Mouse (Mus musculus): Measurements from ENCODE around the gene Prx. TPM values are rescaled to one million over a fixed set of nuclear protein-coding genes. Genes with fewer than 3 reads are reported as not detected.
A peak's percentile ranks its signal among the peaks of the same experiment; 100 is the strongest.

Prx gene
- polyA plus RNA-seq, 1 experiment = 4.2 TPM

DNA sequence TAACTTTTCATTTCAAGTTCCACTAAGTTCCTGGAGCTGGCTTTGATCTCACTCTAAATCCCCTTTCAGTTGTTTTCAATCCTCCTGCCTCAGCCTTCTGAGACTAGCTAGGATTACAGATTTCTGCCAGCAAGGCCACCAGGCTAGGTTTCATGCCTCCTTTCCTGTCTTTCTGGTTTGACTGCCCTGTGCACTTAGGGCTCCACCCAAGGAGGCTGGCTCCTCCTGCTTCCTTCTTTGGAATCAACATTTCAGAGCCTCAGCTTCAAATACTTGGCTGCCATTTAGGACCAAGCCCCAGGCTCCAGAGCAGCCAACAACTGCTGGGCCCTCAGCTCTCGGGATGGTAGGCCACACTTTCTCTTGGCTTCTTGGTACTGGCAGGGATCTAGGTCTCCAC, 21.5 kb downstream of the Prx start:
- Histone ChIP-seq H3K27me3 (ENCODE audit: control insufficient read depth, insufficient read depth, low read length, poor library complexity, severe bottlenecking) (no peaks in the 10 kb centered on the region), H3K9ac (ENCODE audit: low read depth, poor library complexity, severe bottlenecking) (peak overlapping the region; percentile 10)

DNA sequence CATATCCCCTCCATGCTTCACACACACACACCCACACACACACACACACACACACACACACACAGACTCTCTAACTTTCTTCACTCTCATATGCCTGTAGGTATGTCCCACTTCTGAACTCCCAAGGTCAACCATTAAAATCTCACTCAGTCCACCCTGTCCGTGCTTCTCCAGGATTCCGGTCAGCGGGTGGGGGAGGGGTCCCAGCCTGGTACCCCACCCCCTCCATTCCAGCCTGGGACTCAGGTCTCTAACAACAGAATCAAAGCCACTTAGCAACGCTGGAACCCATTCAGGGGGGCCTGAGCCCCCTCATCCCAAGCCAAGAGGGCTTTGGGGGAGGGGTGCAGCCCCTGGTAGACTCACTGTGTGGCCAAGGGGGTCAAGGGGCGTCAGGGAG, 23.8 kb downstream of the Prx start, which contains the start of gene Hipk4:
Hipk4 (plus strand) TSS at position 301 of the 400 bp plus-strand sequence.
- H3K27ac ChIP-seq (ENCODE audit: insufficient read depth, low read length) = peak within 1 kb of the TSS; percentile 13; the same call in 1 of the 2 replicates
- H3K4me1 ChIP-seq (ENCODE audit: control insufficient read depth, insufficient read depth, low read length) = peaks cover 13% of the 10 kb centered on the region
- no peak within 1 kb of the TSS for H3K9ac ChIP-seq (ENCODE audit: low read depth, poor library complexity, severe bottlenecking)
- H3K27me3 ChIP-seq (ENCODE audit: control insufficient read depth, insufficient read depth, low read length, poor library complexity, severe bottlenecking) = no peaks in the 10 kb centered on the region
- no peaks in the 10 kb centered on the region for H3K9me3 ChIP-seq (replicated peaks; ENCODE audit: control insufficient read depth, insufficient read depth, low read length, poor library complexity, severe bottlenecking)
- H3K4me3 ChIP-seq (ENCODE audit: low read depth, low read length) = no peak within 1 kb of the TSS
- TF ChIP-seq POLR2A (IDR thresholded peaks at IDR 0.05; ENCODE audit: insufficient read depth, low read length) (no peak), EP300 (IDR thresholded peaks at IDR 0.05; ENCODE audit: insufficient read depth, low read depth, low read length) (0 out of 2 replicates have a peak, but pooled peaks have one; percentile 48)
- H3K36me3 ChIP-seq (ENCODE audit: control insufficient read depth, insufficient read depth, low read length, poor library complexity, severe bottlenecking) = no peaks in the 10 kb centered on the region

More for the DNA sequence above, 21.5 kb downstream of the Prx start:
- Histone ChIP-seq H3K4me3 (ENCODE audit: low read depth, low read length) (peak overlapping the region; percentile 38), H3K9me3 (replicated peaks; ENCODE audit: control insufficient read depth, insufficient read depth, low read length, poor library complexity, severe bottlenecking) (no peaks in the 10 kb centered on the region), H3K27ac (ENCODE audit: insufficient read depth, low read length) (peak overlapping the region; percentile 96), H3K4me1 (ENCODE audit: control insufficient read depth, insufficient read depth, low read length) (peaks cover 13% of the 10 kb centered on the region), H3K36me3 (ENCODE audit: control insufficient read depth, insufficient read depth, low read length, poor library complexity, severe bottlenecking) (no peaks in the 10 kb centered on the region)
- TF ChIP-seq EP300 (IDR thresholded peaks at IDR 0.05; ENCODE audit: insufficient read depth, low read depth, low read length) = peak; percentile 76
- no peak for TF ChIP-seq CTCF (IDR thresholded peaks at IDR 0.05; ENCODE audit: low read depth, low read length)

DNA sequence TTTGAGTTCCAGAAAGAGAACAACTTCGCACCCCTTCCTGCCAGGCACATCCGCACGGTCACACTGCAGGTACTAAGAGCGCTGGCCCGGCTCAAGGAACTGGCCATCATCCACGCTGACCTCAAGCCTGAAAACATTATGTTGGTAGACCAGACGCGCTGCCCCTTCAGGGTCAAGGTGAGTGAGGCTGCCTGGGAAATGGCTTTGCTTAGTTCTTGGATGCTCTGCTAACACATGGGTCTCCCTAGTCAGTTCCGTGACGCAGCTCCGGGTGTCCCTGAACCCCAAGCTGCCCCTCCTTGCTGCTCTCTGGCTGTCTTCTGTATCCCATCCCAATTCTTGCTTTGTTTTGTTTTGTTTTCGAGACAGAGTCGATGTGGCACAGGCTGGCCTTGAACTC, 24.7 kb downstream of the Prx start:
- no peaks in the 10 kb centered on the region for H3K36me3 ChIP-seq (ENCODE audit: control insufficient read depth, insufficient read depth, low read length, poor library complexity, severe bottlenecking)
- no peak overlapping the region for H3K27ac ChIP-seq (ENCODE audit: insufficient read depth, low read length)
- peaks cover 13% of the 10 kb centered on the region for H3K4me1 ChIP-seq (ENCODE audit: control insufficient read depth, insufficient read depth, low read length)
- no peaks in the 10 kb centered on the region for H3K9me3 ChIP-seq (replicated peaks; ENCODE audit: control insufficient read depth, insufficient read depth, low read length, poor library complexity, severe bottlenecking)
- H3K27me3 ChIP-seq (ENCODE audit: control insufficient read depth, insufficient read depth, low read length, poor library complexity, severe bottlenecking) = no peaks in the 10 kb centered on the region
- no peak overlapping the region for H3K9ac ChIP-seq (ENCODE audit: low read depth, poor library complexity, severe bottlenecking)
- H3K4me3 ChIP-seq (ENCODE audit: low read depth, low read length) = no peak overlapping the region
- TF ChIP-seq EP300 (IDR thresholded peaks at IDR 0.05; ENCODE audit: insufficient read depth, low read depth, low read length) (no peak), CTCF (IDR thresholded peaks at IDR 0.05; ENCODE audit: low read depth, low read length) (no peak), POLR2A (IDR thresholded peaks at IDR 0.05; ENCODE audit: insufficient read depth, low read length) (no peak)

DNA sequence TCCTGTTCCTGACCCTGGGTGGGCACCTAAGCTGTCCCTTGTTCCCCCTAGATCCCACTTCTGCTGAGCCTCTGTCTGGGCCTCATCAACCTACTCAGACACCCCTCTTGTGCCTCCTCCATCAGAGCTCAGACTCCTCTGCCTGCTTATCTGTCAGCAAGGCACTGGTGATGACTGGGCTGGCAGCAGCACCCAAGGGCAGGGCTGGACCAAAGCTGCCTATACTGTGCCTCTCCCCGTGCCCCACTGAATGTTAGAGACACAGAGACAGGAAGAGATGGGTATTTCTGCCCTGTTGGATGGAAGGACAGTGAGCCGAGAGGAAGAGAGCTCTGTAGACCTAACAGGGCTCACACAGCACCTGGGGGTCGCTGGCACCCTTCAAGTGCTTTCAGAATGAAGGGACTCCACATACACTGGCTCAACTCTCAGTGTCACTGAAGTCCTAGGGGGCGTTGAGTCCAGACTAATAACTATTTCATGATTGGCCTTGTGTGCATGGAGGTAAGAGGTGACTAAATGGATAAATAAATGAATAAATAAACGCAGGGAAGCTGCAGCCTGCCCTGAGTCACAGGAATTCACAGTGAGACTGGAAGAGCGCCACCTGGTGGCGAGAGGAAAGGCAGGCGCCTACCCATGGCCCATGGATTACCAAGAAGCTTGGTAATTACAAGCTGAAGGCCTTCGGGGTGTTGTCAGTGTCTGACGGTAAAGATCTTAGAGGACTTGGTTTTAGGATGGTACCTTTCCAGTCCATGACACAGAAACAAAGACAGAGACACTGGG, 27.1 kb downstream of the Prx start:
- Histone ChIP-seq H3K9me3 (replicated peaks; ENCODE audit: control insufficient read depth, insufficient read depth, low read length, poor library complexity, severe bottlenecking) (no peaks in the 10 kb centered on the region), H3K36me3 (ENCODE audit: control insufficient read depth, insufficient read depth, low read length, poor library complexity, severe bottlenecking) (no peaks in the 10 kb centered on the region), H3K4me3 (ENCODE audit: low read depth, low read length) (no peak overlapping the region), H3K27me3 (ENCODE audit: control insufficient read depth, insufficient read depth, low read length, poor library complexity, severe bottlenecking) (no peaks in the 10 kb centered on the region), H3K4me1 (ENCODE audit: control insufficient read depth, insufficient read depth, low read length) (peaks cover 11% of the 10 kb centered on the region), H3K9ac (ENCODE audit: low read depth, poor library complexity, severe bottlenecking) (no peak overlapping the region), H3K27ac (ENCODE audit: insufficient read depth, low read length) (no peak overlapping the region)
- TF ChIP-seq EP300 (IDR thresholded peaks at IDR 0.05; ENCODE audit: insufficient read depth, low read depth, low read length) (no peak), POLR2A (IDR thresholded peaks at IDR 0.05; ENCODE audit: insufficient read depth, low read length) (no peak), CTCF (IDR thresholded peaks at IDR 0.05; ENCODE audit: low read depth, low read length) (peak; percentile 90)

DNA sequence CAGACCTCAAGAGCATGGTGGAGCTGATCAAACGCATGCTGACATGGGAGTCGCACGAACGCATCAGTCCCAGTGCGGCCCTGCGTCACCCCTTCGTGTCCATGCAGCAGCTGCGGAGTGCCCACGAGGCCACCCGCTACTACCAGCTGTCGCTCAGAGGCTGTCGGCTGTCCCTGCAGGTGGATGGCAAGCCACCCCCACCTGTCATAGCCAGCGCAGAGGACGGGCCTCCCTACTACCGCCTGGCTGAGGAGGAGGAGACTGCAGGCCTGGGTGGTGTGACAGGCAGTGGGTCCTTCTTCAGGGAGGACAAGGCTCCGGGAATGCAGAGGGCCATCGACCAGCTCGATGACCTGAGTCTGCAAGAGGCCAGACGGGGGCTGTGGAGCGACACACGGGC, 29.9 kb downstream of the Prx start:
- no peaks in the 10 kb centered on the region for H3K9me3 ChIP-seq (replicated peaks; ENCODE audit: control insufficient read depth, insufficient read depth, low read length, poor library complexity, severe bottlenecking)
- H3K36me3 ChIP-seq (ENCODE audit: control insufficient read depth, insufficient read depth, low read length, poor library complexity, severe bottlenecking) = 0 out of 2 replicates have a peak, but pooled peaks cover 3% of the 10 kb centered on the region
- TF ChIP-seq CTCF (IDR thresholded peaks at IDR 0.05; ENCODE audit: low read depth, low read length) (no peak), POLR2A (IDR thresholded peaks at IDR 0.05; ENCODE audit: insufficient read depth, low read length) (no peak), EP300 (IDR thresholded peaks at IDR 0.05; ENCODE audit: insufficient read depth, low read depth, low read length) (no peak)
- peaks cover 1% of the 10 kb centered on the region for H3K4me1 ChIP-seq (ENCODE audit: control insufficient read depth, insufficient read depth, low read length)
- H3K9ac ChIP-seq (ENCODE audit: low read depth, poor library complexity, severe bottlenecking) = no peak overlapping the region
- no peak overlapping the region for H3K27ac ChIP-seq (ENCODE audit: insufficient read depth, low read length)
- no peaks in the 10 kb centered on the region for H3K27me3 ChIP-seq (ENCODE audit: control insufficient read depth, insufficient read depth, low read length, poor library complexity, severe bottlenecking)
- peak overlapping the region; percentile 35 for H3K4me3 ChIP-seq (ENCODE audit: low read depth, low read length)

DNA sequence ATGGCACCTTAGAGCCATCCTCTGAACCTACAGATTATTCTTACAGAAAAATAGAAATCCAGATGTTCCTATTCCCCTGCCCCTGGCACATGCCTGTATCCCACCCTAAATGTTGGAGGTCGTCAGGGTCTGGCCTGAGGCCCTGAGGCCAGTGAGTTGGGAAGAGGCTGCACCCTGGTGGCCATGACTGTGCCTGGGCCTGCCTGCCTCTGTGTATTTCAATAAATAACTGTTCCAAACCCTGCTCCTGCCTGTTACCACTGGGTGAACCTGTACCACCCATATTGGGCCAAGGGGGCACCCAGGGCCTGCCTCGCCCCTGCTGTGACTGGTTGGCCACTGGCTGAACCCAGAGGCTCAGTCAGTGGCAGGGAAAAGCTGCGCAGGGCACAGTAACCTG, 31.8 kb downstream of the Prx start:
- no peaks in the 10 kb centered on the region for H3K9me3 ChIP-seq (replicated peaks; ENCODE audit: control insufficient read depth, insufficient read depth, low read length, poor library complexity, severe bottlenecking)
- no peak overlapping the region for H3K9ac ChIP-seq (ENCODE audit: low read depth, poor library complexity, severe bottlenecking)
- H3K4me3 ChIP-seq (ENCODE audit: low read depth, low read length) = no peak overlapping the region
- TF ChIP-seq CTCF (IDR thresholded peaks at IDR 0.05; ENCODE audit: low read depth, low read length) (peak; percentile 53), EP300 (IDR thresholded peaks at IDR 0.05; ENCODE audit: insufficient read depth, low read depth, low read length) (no peak), POLR2A (IDR thresholded peaks at IDR 0.05; ENCODE audit: insufficient read depth, low read length) (no peak)
- H3K27ac ChIP-seq (ENCODE audit: insufficient read depth, low read length) = no peak overlapping the region
- peaks cover 1% of the 10 kb centered on the region for H3K4me1 ChIP-seq (ENCODE audit: control insufficient read depth, insufficient read depth, low read length)
- peaks cover 7% of the 10 kb centered on the region; the same call in 1 of the 2 replicates for H3K36me3 ChIP-seq (ENCODE audit: control insufficient read depth, insufficient read depth, low read length, poor library complexity, severe bottlenecking)
- no peaks in the 10 kb centered on the region for H3K27me3 ChIP-seq (ENCODE audit: control insufficient read depth, insufficient read depth, low read length, poor library complexity, severe bottlenecking)

All from ES-Bruce4 (cell line).